Mouse (Mus musculus): Measurements from ENCODE around the gene P2rx6. TPM values are rescaled to one million over a fixed set of nuclear protein-coding genes. Genes with fewer than 3 reads are reported as not detected.

The P2rx6 gene
- polyA plus RNA-seq, 1 experiment from 2014 or later, result 0.86 TPM

GRCm38 (mm10) chr16:17561128-17561750, 446 bp upstream of the P2rx6 start, which contains the start of gene Lrrc74b:
Lrrc74b (minus strand) TSS chr16:17561247.
- peaks cover 12% of the 10 kb centered on the region; the same call in 1 of the 2 replicates for H3K27me3 ChIP-seq (replicated peaks)
- peaks cover 37% of the 10 kb centered on the region for H3K4me1 ChIP-seq (replicated peaks)
- H3K36me3 ChIP-seq, result no peaks in the 10 kb centered on the region
- H3K4me2 ChIP-seq, result peak within 1 kb of the TSS; percentile 72
- H3K9ac ChIP-seq, result peak within 1 kb of the TSS; percentile 58
- 1% methylated on average over 22 of the region's 22 CpGs for WGBS
- peak; percentile 81 for ATAC-seq (ENCODE audit: insufficient number of reproducible peaks, low FRiP score)
- peak within 1 kb of the TSS; percentile 48; the same call in 1 of the 2 replicates for H3K27ac ChIP-seq (ENCODE audit: poor library complexity, severe bottlenecking)
- H3K4me3 ChIP-seq, result peak within 1 kb of the TSS; percentile 45
- H3K9me3 ChIP-seq (replicated peaks), result no peaks in the 10 kb centered on the region

DNA sequence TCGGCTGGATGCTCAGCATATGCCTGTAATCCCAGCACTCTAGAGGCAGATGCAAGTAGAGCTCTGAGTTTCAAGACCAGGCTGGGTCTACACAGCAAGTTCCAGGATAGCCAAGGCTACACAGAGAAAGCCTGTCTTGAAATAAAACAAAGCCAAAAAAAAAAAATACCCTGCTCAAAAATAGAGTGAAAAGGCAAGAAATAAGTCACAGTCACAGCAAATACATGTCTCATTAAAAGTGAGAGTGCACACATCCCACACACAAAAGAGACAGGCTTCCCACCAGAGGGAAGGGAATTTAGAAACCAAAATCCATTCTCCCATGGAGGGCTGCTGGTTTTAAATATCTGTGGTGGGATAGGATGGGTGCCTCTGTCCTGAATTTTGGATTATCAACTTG, 1.9 kb downstream of the P2rx6 start:
- no peak overlapping the region for H3K4me3 ChIP-seq
- H3K9me3 ChIP-seq (replicated peaks), result no peaks in the 10 kb centered on the region
- ATAC-seq (ENCODE audit: insufficient number of reproducible peaks, low FRiP score), result no peak
- H3K9ac ChIP-seq, result no peak overlapping the region
- H3K27ac ChIP-seq (ENCODE audit: poor library complexity, severe bottlenecking), result no peak overlapping the region
- WGBS, result 44% methylated on average over 1 of the region's 1 CpGs
- H3K36me3 ChIP-seq, result no peaks in the 10 kb centered on the region
- peaks cover 17% of the 10 kb centered on the region for H3K27me3 ChIP-seq (replicated peaks)
- H3K4me2 ChIP-seq, result no peak overlapping the region
- peaks cover 31% of the 10 kb centered on the region for H3K4me1 ChIP-seq (replicated peaks)

GRCm38 (mm10) chr16:17564221-17564620, 2.5 kb downstream of the P2rx6 start:
- no peak for ATAC-seq (ENCODE audit: insufficient number of reproducible peaks, low FRiP score)
- 52% methylated on average over 2 of the region's 2 CpGs for WGBS
- peaks cover 17% of the 10 kb centered on the region for H3K27me3 ChIP-seq (replicated peaks)

DNA sequence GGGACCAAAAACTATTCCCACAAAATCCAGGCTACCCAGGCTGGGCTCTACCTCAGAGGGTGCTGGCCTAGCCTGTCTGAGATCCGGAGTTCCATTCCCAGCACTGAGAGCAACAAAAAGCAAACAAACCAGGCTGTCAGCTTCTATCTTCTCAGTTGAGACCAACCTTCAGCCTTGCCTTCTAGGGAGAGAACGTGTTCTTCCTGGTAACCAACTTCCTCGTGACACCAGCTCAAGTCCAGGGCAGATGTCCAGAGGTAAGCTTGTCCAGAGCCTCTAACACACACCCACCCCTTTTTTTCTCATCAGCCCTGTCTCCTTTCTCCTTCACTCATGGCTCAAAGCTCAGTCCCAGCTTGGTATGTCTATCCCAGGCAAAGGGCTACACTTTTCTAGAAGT, 3.1 kb downstream of the P2rx6 start:
- no peaks in the 10 kb centered on the region for H3K9me3 ChIP-seq (replicated peaks)
- 42% methylated on average over 3 of the region's 3 CpGs for WGBS
- peaks cover 18% of the 10 kb centered on the region for H3K27me3 ChIP-seq (replicated peaks)
- H3K36me3 ChIP-seq, result no peaks in the 10 kb centered on the region
- ATAC-seq (ENCODE audit: insufficient number of reproducible peaks, low FRiP score), result no peak
- H3K4me1 ChIP-seq (replicated peaks), result peaks cover 20% of the 10 kb centered on the region
- no peak overlapping the region for H3K9ac ChIP-seq
- H3K27ac ChIP-seq (ENCODE audit: poor library complexity, severe bottlenecking), result no peak overlapping the region
- H3K4me3 ChIP-seq, result no peak overlapping the region
- no peak overlapping the region for H3K4me2 ChIP-seq

More at GRCm38 (mm10) chr16:17564221-17564620, 2.5 kb downstream of the P2rx6 start:
- H3K4me2 ChIP-seq, result no peak overlapping the region
- H3K36me3 ChIP-seq, result no peaks in the 10 kb centered on the region
- no peak overlapping the region for H3K4me3 ChIP-seq
- peaks cover 24% of the 10 kb centered on the region for H3K4me1 ChIP-seq (replicated peaks)
- no peak overlapping the region for H3K27ac ChIP-seq (ENCODE audit: poor library complexity, severe bottlenecking)
- H3K9ac ChIP-seq, result no peak overlapping the region
- no peaks in the 10 kb centered on the region for H3K9me3 ChIP-seq (replicated peaks)

- no peak overlapping the region for H3K27ac ChIP-seq (ENCODE audit: poor library complexity, severe bottlenecking)
- no peaks in the 10 kb centered on the region for H3K9me3 ChIP-seq (replicated peaks)
- peaks cover 32% of the 10 kb centered on the region for H3K27me3 ChIP-seq (replicated peaks)
- no peak overlapping the region for H3K4me3 ChIP-seq
- H3K4me2 ChIP-seq, result no peak overlapping the region
- ATAC-seq (ENCODE audit: insufficient number of reproducible peaks, low FRiP score), result no peak
- H3K4me1 ChIP-seq (replicated peaks), result peaks cover 12% of the 10 kb centered on the region
- no peak overlapping the region for H3K9ac ChIP-seq
- 19% methylated on average over 4 of the region's 4 CpGs for WGBS
- no peaks in the 10 kb centered on the region for H3K36me3 ChIP-seq
These were observed 4.5 kb downstream of the P2rx6 start for GRCm38 (mm10) chr16:17566186-17566585.

- no peak overlapping the region for H3K27ac ChIP-seq (ENCODE audit: poor library complexity, severe bottlenecking)
- H3K9ac ChIP-seq, result peak overlapping the region; percentile 68
- peak overlapping the region; percentile 93 for H3K4me2 ChIP-seq
- WGBS, result 13% methylated on average over 45 of the region's 45 CpGs
- H3K9me3 ChIP-seq (replicated peaks), result no peaks in the 10 kb centered on the region
- H3K36me3 ChIP-seq, result no peaks in the 10 kb centered on the region
- peaks cover 63% of the 10 kb centered on the region for H3K27me3 ChIP-seq (replicated peaks)
- H3K4me1 ChIP-seq (replicated peaks), result peaks cover 13% of the 10 kb centered on the region
- no peak; the same call in 1 of the 2 replicates for ATAC-seq (ENCODE audit: insufficient number of reproducible peaks, low FRiP score)
- H3K4me3 ChIP-seq, result peak overlapping the region; percentile 61
These were observed 14.5 kb downstream of the P2rx6 start for GRCm38 (mm10) chr16:17575870-17576824.

DNA sequence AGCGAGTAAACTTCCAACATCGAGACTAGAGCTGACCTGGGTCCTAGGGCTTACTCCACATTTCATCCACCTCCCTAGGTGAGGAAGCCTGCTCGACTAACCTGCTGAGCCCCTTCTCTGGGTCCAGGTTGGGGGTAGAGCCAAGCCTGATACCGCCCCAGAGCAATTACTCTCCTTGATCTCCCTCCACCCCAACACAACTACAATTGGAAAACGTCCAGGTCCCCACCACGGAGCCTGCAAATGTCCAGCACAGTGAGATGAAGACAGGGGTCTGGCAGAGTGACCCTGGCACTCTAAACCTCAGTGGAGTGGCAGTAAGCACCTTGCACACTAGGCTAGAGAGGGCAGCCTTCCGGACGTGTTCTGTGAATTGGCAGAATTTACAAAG, 15.1 kb downstream of the P2rx6 start:
- Histone ChIP-seq H3K4me1 (replicated peaks) (peaks cover 13% of the 10 kb centered on the region), H3K9ac (peak overlapping the region; percentile 68), H3K9me3 (replicated peaks) (no peaks in the 10 kb centered on the region), H3K27ac (ENCODE audit: poor library complexity, severe bottlenecking) (no peak overlapping the region), H3K4me3 (peak overlapping the region; percentile 61), H3K4me2 (peak overlapping the region; percentile 93), H3K27me3 (replicated peaks) (peaks cover 56% of the 10 kb centered on the region), H3K36me3 (no peaks in the 10 kb centered on the region)
- ATAC-seq (ENCODE audit: insufficient number of reproducible peaks, low FRiP score), result no peak
- 15% methylated on average over 8 of the region's 8 CpGs for WGBS

DNA sequence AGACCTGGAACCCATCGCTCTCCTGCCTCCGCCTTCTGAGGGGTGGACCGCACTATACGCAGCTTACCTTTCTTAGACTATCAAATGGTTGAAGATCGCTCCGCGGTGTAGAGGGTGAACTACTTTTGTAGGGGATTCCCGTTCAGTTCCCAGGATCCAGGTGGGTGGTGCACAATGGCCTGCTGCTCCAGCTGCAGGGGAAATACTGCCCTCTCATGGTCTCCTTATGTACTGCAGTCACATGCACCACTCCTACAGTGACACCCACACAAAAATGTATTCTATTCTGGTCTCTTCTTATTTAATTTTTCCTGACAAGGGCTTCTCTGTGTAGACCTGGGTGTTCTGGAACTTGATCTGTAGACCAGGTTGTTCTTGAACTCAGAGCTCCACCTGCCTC, 21.4 kb downstream of the P2rx6 start, which contains the start of gene Slc7a4:
TSS of gene Slc7a4 (minus strand) at position 151 of the 400 bp plus-strand sequence.
- no peaks in the 10 kb centered on the region for H3K36me3 ChIP-seq
- WGBS, result 17% methylated on average over 8 of the region's 8 CpGs
- H3K9ac ChIP-seq, result no peak within 1 kb of the TSS
- H3K4me3 ChIP-seq, result no peak within 1 kb of the TSS
- H3K9me3 ChIP-seq (replicated peaks), result peaks cover 4% of the 10 kb centered on the region
- H3K4me2 ChIP-seq, result no peak within 1 kb of the TSS
- H3K4me1 ChIP-seq (replicated peaks), result no peaks in the 10 kb centered on the region
- H3K27ac ChIP-seq (ENCODE audit: poor library complexity, severe bottlenecking), result no peak within 1 kb of the TSS
- peaks cover 6% of the 10 kb centered on the region for H3K27me3 ChIP-seq (replicated peaks)
- no peak for ATAC-seq (ENCODE audit: insufficient number of reproducible peaks, low FRiP score)

DNA sequence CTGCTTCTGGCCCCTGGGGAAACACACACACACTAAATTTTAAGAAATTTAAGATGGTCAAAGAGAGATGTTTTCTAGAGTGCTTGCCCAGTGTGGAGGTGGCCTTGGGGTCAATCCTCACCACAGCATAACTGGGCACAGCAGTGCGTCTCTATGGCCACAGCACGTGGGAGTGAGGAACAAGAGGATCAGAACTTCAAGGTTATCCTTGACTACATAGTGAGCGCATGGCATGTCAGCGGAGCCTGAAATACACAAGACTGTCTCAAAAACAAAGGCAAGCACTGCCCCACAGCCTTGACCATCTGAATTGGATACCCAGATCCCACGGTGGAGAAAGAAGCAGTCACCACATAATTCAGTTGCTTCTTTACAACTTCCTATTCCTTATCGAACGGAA, 22.9 kb downstream of the P2rx6 start:
- Histone ChIP-seq H3K4me3 (no peak overlapping the region), H3K9me3 (replicated peaks) (peaks cover 9% of the 10 kb centered on the region), H3K4me1 (replicated peaks) (no peaks in the 10 kb centered on the region), H3K27me3 (replicated peaks) (no peaks in the 10 kb centered on the region), H3K27ac (ENCODE audit: poor library complexity, severe bottlenecking) (no peak overlapping the region), H3K4me2 (no peak overlapping the region), H3K9ac (no peak overlapping the region), H3K36me3 (no peaks in the 10 kb centered on the region)
- ATAC-seq (ENCODE audit: insufficient number of reproducible peaks, low FRiP score), result no peak
- 84% methylated on average over 7 of the region's 7 CpGs for WGBS

DNA sequence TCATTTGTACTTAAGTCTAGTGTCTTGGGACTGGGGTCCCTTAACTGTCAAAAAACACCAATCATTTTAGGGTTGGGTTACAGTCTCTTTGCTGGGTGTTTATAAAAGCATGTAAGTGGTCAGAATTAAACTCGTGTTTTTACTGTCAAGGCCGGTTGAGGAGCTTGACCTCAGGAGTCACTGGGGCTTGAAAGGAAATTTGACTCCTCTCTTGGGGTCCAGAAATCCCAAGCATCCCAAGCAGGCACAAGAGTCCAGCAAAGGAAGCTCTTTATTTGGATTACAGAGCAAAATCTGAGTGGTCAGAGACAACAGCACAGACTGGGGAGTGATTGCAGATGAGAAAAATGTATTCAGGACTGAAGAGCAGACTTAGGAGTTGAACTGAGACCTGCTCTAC, 29.0 kb downstream of the P2rx6 start:
- 35% methylated on average over 2 of the region's 2 CpGs for WGBS

DNA sequence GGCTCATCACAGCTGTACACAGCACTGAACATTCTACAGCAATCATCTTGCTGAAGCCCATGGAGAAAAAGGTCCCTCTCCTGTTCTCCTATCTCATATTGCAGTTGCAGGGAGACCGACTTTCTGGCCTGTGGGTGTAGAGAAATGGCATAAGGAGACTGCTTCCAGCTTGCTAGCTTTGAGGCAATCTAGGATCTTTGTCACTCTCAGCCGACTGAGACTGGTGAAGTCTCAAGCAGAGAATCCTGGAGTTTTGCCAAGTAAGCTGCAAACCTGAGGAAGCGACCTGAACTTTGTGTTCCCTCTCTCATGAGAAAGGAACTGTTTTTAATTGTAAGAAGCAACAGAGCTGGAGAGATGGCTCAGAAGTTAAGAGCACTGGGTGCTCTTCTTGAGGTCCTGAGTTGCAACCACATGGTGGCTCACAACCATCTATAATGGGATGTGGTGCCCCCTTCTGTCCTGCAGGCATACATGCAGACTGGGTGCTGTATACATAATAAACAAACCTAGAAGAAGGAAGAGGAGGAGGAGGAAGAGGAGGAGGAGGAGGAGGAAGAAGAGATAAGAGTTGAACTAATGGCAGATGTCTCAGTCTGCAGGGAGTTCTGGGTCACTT, 39.4 kb downstream of the P2rx6 start:
- ATAC-seq (ENCODE audit: insufficient number of reproducible peaks, low FRiP score), result no peak
- H3K9me3 ChIP-seq (replicated peaks), result no peaks in the 10 kb centered on the region
- H3K36me3 ChIP-seq, result no peaks in the 10 kb centered on the region
- no peaks in the 10 kb centered on the region for H3K27me3 ChIP-seq (replicated peaks)
- no peak overlapping the region for H3K27ac ChIP-seq (ENCODE audit: poor library complexity, severe bottlenecking)
- WGBS, result 44% methylated on average over 3 of the region's 3 CpGs
- H3K4me2 ChIP-seq, result no peak overlapping the region
- no peaks in the 10 kb centered on the region for H3K4me1 ChIP-seq (replicated peaks)
- H3K4me3 ChIP-seq, result no peak overlapping the region
- no peak overlapping the region for H3K9ac ChIP-seq

More for the DNA sequence above, 29.0 kb downstream of the P2rx6 start:
- no peak overlapping the region for H3K27ac ChIP-seq (ENCODE audit: poor library complexity, severe bottlenecking)
- no peak overlapping the region for H3K4me3 ChIP-seq
- H3K36me3 ChIP-seq, result no peaks in the 10 kb centered on the region
- no peak overlapping the region for H3K4me2 ChIP-seq
- no peaks in the 10 kb centered on the region for H3K27me3 ChIP-seq (replicated peaks)
- H3K9me3 ChIP-seq (replicated peaks), result peaks cover 6% of the 10 kb centered on the region
- H3K9ac ChIP-seq, result no peak overlapping the region
- ATAC-seq (ENCODE audit: insufficient number of reproducible peaks, low FRiP score), result no peak
- no peaks in the 10 kb centered on the region for H3K4me1 ChIP-seq (replicated peaks)
